Mouse (Mus musculus) thymus, adult 2 months (tissue): ENCODE results near the gene Fasl.

ENCODE experiments used
- CTCF ChIP-seq: fragments of 200-500 bp; IDR thresholded peaks from 2 replicates; pipeline ENCODE4 v1.5.1; 2012; ENCODE audit warnings: mild to moderate bottlenecking, control low read depth, low read length, moderate library complexity, borderline replicate concordance; ENCODE audit not compliant: control insufficient read depth, poor library complexity, insufficient read depth; ENCODE audit errors: extremely low read depth
- POLR2A ChIP-seq: fragments of 200-500 bp; IDR thresholded peaks from 2 replicates; pipeline ENCODE4 v1.6.1; 2012; ENCODE audit warnings: mild to moderate bottlenecking, low read length, control low read depth, moderate library complexity; ENCODE audit not compliant: control insufficient read depth, poor library complexity, insufficient read depth; ENCODE audit errors: extremely low read depth

DNA sequence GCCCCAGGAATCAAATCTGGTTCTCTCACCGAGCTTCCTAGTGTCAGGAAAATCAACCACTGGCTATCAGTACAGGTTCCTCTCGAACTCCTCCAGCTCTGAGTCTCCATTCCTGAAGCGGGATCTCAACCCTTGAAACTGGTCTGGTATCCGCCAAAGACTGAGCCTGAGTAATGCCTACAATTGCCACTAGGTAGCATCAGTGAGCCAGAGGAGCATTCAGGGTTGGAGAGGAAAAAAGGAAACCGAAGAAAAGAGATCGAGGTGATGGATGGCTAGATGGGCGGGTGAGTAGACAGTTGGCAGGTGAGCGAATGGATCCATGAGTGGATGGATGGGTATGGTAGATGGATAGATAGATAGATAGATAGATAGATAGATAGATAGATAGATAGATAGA lies 40.2 kb downstream of the Fasl start:
- TF ChIP-seq CTCF (no peak), POLR2A (no peak)
